Mouse (Mus musculus): ENCODE measurements around the gene Syn3. TPM values are rescaled to one million over a fixed set of nuclear protein-coding genes. Genes with fewer than 3 reads are reported as not detected.

Gene Syn3
- polyA plus RNA-seq, 1 experiment from 2014 or later: 0.99 TPM

DNA sequence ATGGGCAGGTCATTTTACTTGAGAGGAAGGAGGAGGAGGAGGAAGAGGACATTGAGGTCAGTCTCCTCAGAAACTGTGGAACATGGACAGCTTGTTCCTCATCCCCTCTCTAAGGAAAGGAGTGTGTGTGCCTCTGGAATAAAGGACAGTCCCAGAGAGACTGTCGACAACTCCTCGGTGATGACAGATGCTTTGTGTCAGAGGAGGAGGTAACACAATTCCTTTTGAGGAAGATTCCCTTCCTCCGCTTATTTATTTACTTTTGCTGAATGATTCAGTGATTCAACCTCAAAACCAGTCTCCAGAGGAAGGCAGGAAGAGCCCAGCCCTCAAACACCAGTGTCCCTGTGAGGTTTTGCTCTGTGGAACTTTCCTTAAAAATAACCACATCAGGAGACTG is 228.4 kb downstream of the Syn3 start:
- Histone ChIP-seq H3K9ac (ENCODE audit: low read depth, low read length) (no peak overlapping the region), H3K4me3 (ENCODE audit: low read depth, low read length) (no peak overlapping the region), H3K27ac (ENCODE audit: low read depth, low read length) (no peak overlapping the region), H3K4me1 (ENCODE audit: control insufficient read depth, insufficient read depth, low read length) (0 out of 2 replicates have a peak, but pooled peaks cover 4% of the 10 kb centered on the region), H3K9me3 (replicated peaks; ENCODE audit: control insufficient read depth, low read length) (no peaks in the 10 kb centered on the region), H3K27me3 (ENCODE audit: control insufficient read depth, insufficient read depth, low read length) (no peaks in the 10 kb centered on the region), H3K36me3 (ENCODE audit: control insufficient read depth, insufficient read depth, low read length) (no peaks in the 10 kb centered on the region), H3K4me2 (no peak overlapping the region)
- WGBS (ENCODE audit: insufficient replicate concordance): 35% methylated on average over 3 of the region's 3 CpGs
- ATAC-seq (replicated peaks; ENCODE audit: insufficient number of reproducible peaks, low FRiP score, low TSS enrichment): no peak

DNA sequence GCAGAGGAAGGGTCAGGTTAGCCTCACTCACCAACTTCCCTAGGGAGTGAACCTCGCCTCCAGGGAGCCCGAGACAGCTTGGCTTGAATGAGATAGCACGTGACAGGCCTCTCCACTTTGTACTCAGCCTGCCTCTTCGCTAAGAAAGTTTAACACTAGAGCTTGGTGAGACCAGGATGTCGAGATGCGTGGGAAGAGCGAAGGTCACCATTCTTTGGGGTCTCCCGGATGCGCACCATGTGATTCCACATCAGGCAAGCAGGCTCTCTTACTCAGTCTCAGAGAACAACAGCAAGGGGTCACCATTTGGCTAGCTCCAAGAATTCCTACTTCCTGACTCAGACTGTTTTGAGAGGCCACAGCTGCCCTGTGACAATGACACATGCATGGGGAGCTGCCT is 234.1 kb downstream of the Syn3 start:
- 68% methylated on average over 9 of the region's 9 CpGs for WGBS (ENCODE audit: insufficient replicate concordance)
- no peak for ATAC-seq (replicated peaks; ENCODE audit: insufficient number of reproducible peaks, low FRiP score, low TSS enrichment)
- no peak overlapping the region for H3K4me2 ChIP-seq
- no peaks in the 10 kb centered on the region for H3K27me3 ChIP-seq (ENCODE audit: control insufficient read depth, insufficient read depth, low read length)
- H3K4me1 ChIP-seq (ENCODE audit: control insufficient read depth, insufficient read depth, low read length): no peaks in the 10 kb centered on the region
- no peak overlapping the region for H3K9ac ChIP-seq (ENCODE audit: low read depth, low read length)
- H3K36me3 ChIP-seq (ENCODE audit: control insufficient read depth, insufficient read depth, low read length): no peaks in the 10 kb centered on the region
- no peak overlapping the region for H3K4me3 ChIP-seq (ENCODE audit: low read depth, low read length)
- H3K27ac ChIP-seq (ENCODE audit: low read depth, low read length): no peak overlapping the region
- H3K9me3 ChIP-seq (replicated peaks; ENCODE audit: control insufficient read depth, low read length): no peaks in the 10 kb centered on the region

DNA sequence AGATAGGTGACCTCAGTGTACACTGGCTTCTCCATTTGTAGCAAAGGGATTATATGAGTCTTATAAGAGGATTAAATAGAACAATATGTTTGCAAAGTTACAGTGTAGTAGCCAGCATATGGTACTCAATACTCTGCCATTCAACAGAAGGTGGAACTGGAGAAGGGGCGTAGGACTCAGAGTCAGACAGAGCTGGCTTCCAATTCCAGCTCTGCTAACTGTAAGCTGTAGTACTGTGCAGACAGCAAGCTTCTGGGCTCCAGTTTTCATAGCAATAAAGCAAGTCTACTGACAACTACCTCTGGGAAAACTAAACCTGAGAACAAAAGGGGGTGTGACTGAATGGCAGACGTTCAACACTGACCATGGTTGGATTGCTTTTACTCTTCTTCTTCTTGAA is 237.0 kb downstream of the Syn3 start:
- Histone ChIP-seq H3K9ac (ENCODE audit: low read depth, low read length) (no peak overlapping the region), H3K27me3 (ENCODE audit: control insufficient read depth, insufficient read depth, low read length) (no peaks in the 10 kb centered on the region), H3K4me1 (ENCODE audit: control insufficient read depth, insufficient read depth, low read length) (no peaks in the 10 kb centered on the region), H3K27ac (ENCODE audit: low read depth, low read length) (no peak overlapping the region), H3K4me2 (no peak overlapping the region), H3K4me3 (ENCODE audit: low read depth, low read length) (no peak overlapping the region), H3K36me3 (ENCODE audit: control insufficient read depth, insufficient read depth, low read length) (no peaks in the 10 kb centered on the region), H3K9me3 (replicated peaks; ENCODE audit: control insufficient read depth, low read length) (no peaks in the 10 kb centered on the region)
- 84% methylated on average over 2 of the region's 2 CpGs for WGBS (ENCODE audit: insufficient replicate concordance)
- ATAC-seq (replicated peaks; ENCODE audit: insufficient number of reproducible peaks, low FRiP score, low TSS enrichment): no peak

- Histone ChIP-seq H3K27me3 (ENCODE audit: control insufficient read depth, insufficient read depth, low read length) (no peaks in the 10 kb centered on the region), H3K9me3 (replicated peaks; ENCODE audit: control insufficient read depth, low read length) (no peaks in the 10 kb centered on the region), H3K27ac (ENCODE audit: low read depth, low read length) (no peak overlapping the region), H3K4me1 (ENCODE audit: control insufficient read depth, insufficient read depth, low read length) (no peaks in the 10 kb centered on the region), H3K4me2 (no peak overlapping the region), H3K4me3 (ENCODE audit: low read depth, low read length) (no peak overlapping the region), H3K9ac (ENCODE audit: low read depth, low read length) (no peak overlapping the region), H3K36me3 (ENCODE audit: control insufficient read depth, insufficient read depth, low read length) (no peaks in the 10 kb centered on the region)
- 72% methylated on average over 3 of the region's 3 CpGs for WGBS (ENCODE audit: insufficient replicate concordance)
- ATAC-seq (replicated peaks; ENCODE audit: insufficient number of reproducible peaks, low FRiP score, low TSS enrichment): no peak
Observed at GRCm38 (mm10) chr10:86258992-86259391, 239.7 kb downstream of the Syn3 start.

DNA sequence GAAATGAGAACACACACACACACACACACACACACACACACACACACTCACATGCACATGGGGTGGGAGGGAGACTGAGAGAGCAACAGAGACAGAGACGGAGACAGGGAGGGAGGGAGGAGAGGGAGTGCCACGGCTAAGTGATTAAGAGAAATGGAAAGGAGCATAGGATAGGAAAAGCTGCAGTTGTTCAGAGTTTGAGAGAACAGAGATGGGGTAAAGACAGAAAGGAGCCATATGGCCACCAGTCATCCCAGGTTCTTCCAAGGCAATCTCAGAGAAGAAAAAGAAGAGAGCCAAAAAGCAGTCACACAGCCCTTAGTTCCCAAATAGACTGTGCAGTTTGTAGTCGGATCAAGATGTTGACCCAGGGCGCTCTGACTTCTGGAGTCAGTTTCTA is 240.7 kb downstream of the Syn3 start:
- Histone ChIP-seq H3K9me3 (replicated peaks; ENCODE audit: control insufficient read depth, low read length) (no peaks in the 10 kb centered on the region), H3K27ac (ENCODE audit: low read depth, low read length) (no peak overlapping the region), H3K27me3 (ENCODE audit: control insufficient read depth, insufficient read depth, low read length) (no peaks in the 10 kb centered on the region), H3K4me3 (ENCODE audit: low read depth, low read length) (no peak overlapping the region), H3K4me1 (ENCODE audit: control insufficient read depth, insufficient read depth, low read length) (0 out of 2 replicates have a peak, but pooled peaks cover 2% of the 10 kb centered on the region), H3K9ac (ENCODE audit: low read depth, low read length) (no peak overlapping the region), H3K4me2 (no peak overlapping the region), H3K36me3 (ENCODE audit: control insufficient read depth, insufficient read depth, low read length) (no peaks in the 10 kb centered on the region)
- WGBS (ENCODE audit: insufficient replicate concordance): 71% methylated on average over 4 of the region's 4 CpGs
- ATAC-seq (replicated peaks; ENCODE audit: insufficient number of reproducible peaks, low FRiP score, low TSS enrichment): no peak

DNA sequence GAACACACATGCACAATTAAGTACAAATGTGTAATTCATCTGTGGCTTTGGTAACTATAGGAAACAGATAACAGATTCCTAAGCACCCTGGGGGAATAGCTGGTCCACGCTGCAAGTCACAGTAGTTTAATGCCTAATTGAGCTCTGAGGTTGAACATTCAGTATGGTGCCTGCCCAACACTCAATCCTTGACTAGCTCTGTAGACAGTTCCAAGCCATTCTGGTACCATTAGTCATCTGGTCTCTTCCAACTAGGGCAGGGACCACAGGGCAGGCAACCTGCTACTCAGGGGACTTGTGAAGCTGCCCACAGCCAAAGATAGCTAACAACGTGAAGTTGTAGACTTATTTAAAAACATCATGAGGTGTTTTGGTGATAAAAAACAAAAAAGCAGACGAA is 241.7 kb downstream of the Syn3 start:
- 72% methylated on average over 3 of the region's 3 CpGs for WGBS (ENCODE audit: insufficient replicate concordance)
- no peak for ATAC-seq (replicated peaks; ENCODE audit: insufficient number of reproducible peaks, low FRiP score, low TSS enrichment)
- H3K4me3 ChIP-seq (ENCODE audit: low read depth, low read length): no peak overlapping the region

DNA sequence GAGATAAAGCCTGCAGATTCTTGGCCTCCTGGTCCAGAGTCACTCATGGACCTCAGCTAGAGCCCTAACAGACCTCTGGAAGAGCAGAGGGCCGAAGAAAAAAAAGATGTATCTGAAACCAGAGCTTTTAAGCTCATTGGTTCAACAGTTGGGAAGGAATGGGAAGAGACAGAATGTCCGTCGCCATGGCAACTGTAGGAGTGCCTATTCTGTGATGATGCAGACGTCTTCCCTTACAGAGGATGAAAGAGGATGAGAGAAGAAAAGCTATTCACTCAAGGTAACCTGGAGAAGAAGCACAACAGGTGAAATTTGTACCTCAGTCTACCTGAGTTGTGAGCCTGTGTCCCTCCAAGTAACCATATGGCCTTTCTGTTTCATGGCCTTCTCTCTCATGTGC is 242.5 kb downstream of the Syn3 start:
- Histone ChIP-seq H3K4me2 (no peak overlapping the region), H3K9me3 (replicated peaks; ENCODE audit: control insufficient read depth, low read length) (no peaks in the 10 kb centered on the region), H3K27me3 (ENCODE audit: control insufficient read depth, insufficient read depth, low read length) (no peaks in the 10 kb centered on the region), H3K27ac (ENCODE audit: low read depth, low read length) (no peak overlapping the region), H3K36me3 (ENCODE audit: control insufficient read depth, insufficient read depth, low read length) (no peaks in the 10 kb centered on the region), H3K9ac (ENCODE audit: low read depth, low read length) (no peak overlapping the region), H3K4me3 (ENCODE audit: low read depth, low read length) (no peak overlapping the region), H3K4me1 (ENCODE audit: control insufficient read depth, insufficient read depth, low read length) (0 out of 2 replicates have a peak, but pooled peaks cover 3% of the 10 kb centered on the region)
- 49% methylated on average over 4 of the region's 4 CpGs for WGBS (ENCODE audit: insufficient replicate concordance)
- no peak for ATAC-seq (replicated peaks; ENCODE audit: insufficient number of reproducible peaks, low FRiP score, low TSS enrichment)

More for the DNA sequence above, 241.7 kb downstream of the Syn3 start:
- Histone ChIP-seq H3K36me3 (ENCODE audit: control insufficient read depth, insufficient read depth, low read length) (no peaks in the 10 kb centered on the region), H3K9me3 (replicated peaks; ENCODE audit: control insufficient read depth, low read length) (no peaks in the 10 kb centered on the region), H3K4me2 (no peak overlapping the region), H3K27me3 (ENCODE audit: control insufficient read depth, insufficient read depth, low read length) (no peaks in the 10 kb centered on the region), H3K4me1 (ENCODE audit: control insufficient read depth, insufficient read depth, low read length) (0 out of 2 replicates have a peak, but pooled peaks cover 3% of the 10 kb centered on the region), H3K27ac (ENCODE audit: low read depth, low read length) (no peak overlapping the region), H3K9ac (ENCODE audit: low read depth, low read length) (no peak overlapping the region)

GRCm38 (mm10) chr10:86250149-86250922 is 248.4 kb downstream of the Syn3 start:
- no peaks in the 10 kb centered on the region for H3K36me3 ChIP-seq (ENCODE audit: control insufficient read depth, insufficient read depth, low read length)
- ATAC-seq (replicated peaks; ENCODE audit: insufficient number of reproducible peaks, low FRiP score, low TSS enrichment): no peak
- no peak overlapping the region for H3K9ac ChIP-seq (ENCODE audit: low read depth, low read length)
- H3K9me3 ChIP-seq (replicated peaks; ENCODE audit: control insufficient read depth, low read length): no peaks in the 10 kb centered on the region
- peaks cover 9% of the 10 kb centered on the region; the same call in 1 of the 2 replicates for H3K4me1 ChIP-seq (ENCODE audit: control insufficient read depth, insufficient read depth, low read length)
- no peak overlapping the region for H3K4me2 ChIP-seq
- no peak overlapping the region for H3K27ac ChIP-seq (ENCODE audit: low read depth, low read length)
- WGBS (ENCODE audit: insufficient replicate concordance): 63% methylated on average over 7 of the region's 7 CpGs
- H3K27me3 ChIP-seq (ENCODE audit: control insufficient read depth, insufficient read depth, low read length): no peaks in the 10 kb centered on the region
- no peak overlapping the region for H3K4me3 ChIP-seq (ENCODE audit: low read depth, low read length)

DNA sequence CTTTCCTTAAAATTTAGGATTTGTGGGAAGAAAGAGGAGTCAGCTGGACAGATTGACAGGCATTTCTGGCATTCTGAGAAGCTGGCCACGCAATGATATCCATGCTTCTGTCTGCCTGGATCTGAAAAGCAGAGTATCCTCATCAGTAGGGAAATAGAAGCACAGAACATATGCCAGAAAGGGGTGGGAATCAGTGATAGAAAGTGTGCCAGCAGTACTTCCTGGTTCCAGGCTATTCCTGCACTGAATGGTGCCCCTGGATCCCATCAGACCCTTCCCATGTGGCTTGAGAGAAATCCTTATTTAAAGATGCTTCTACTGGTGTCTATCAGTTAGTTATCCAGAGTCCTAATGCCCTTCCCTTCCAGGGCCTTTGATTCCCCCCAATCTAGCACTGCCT is 249.4 kb downstream of the Syn3 start:
- H3K4me3 ChIP-seq (ENCODE audit: low read depth, low read length): no peak overlapping the region
- H3K27ac ChIP-seq (ENCODE audit: low read depth, low read length): no peak overlapping the region
- no peaks in the 10 kb centered on the region for H3K27me3 ChIP-seq (ENCODE audit: control insufficient read depth, insufficient read depth, low read length)
- 72% methylated on average over 1 of the region's 1 CpGs for WGBS (ENCODE audit: insufficient replicate concordance)
- peaks cover 9% of the 10 kb centered on the region; the same call in 1 of the 2 replicates for H3K4me1 ChIP-seq (ENCODE audit: control insufficient read depth, insufficient read depth, low read length)
- no peaks in the 10 kb centered on the region for H3K9me3 ChIP-seq (replicated peaks; ENCODE audit: control insufficient read depth, low read length)
- H3K4me2 ChIP-seq: no peak overlapping the region
- no peaks in the 10 kb centered on the region for H3K36me3 ChIP-seq (ENCODE audit: control insufficient read depth, insufficient read depth, low read length)
- H3K9ac ChIP-seq (ENCODE audit: low read depth, low read length): no peak overlapping the region
- no peak for ATAC-seq (replicated peaks; ENCODE audit: insufficient number of reproducible peaks, low FRiP score, low TSS enrichment)

All from heart, embryonic 11.5 days (tissue).